Mouse (Mus musculus): ENCODE measurements around the gene Kcnc1.

Gene Kcnc1

GRCm38 (mm10) chr7:46393718-46394511 is 2.4 kb upstream of the Kcnc1 start:
- in situ Hi-C loops (cut with MboI, MseI): loop anchor here (5.0 kb wide), 1 partner anchor 213 kb away; no protein-coding TSS in a partner anchor

- in situ Hi-C loops (cut with MboI, MseI): loop anchor here (5.0 kb wide), 1 partner anchor 212 kb away; no protein-coding TSS in a partner anchor
Observed at GRCm38 (mm10) chr7:46394933-46395332, 1.4 kb upstream of the Kcnc1 start.

- in situ Hi-C loops (cut with MboI, MseI): no loop called here
Observed at GRCm38 (mm10) chr7:46395571-46395970, 726 bp upstream of the Kcnc1 start.

GRCm38 (mm10) chr7:46396928-46397731 is 833 bp downstream of the Kcnc1 start:
- in situ Hi-C loops (cut with MboI, MseI): no loop called here

GRCm38 (mm10) chr7:46397732-46398333 is 1.5 kb downstream of the Kcnc1 start:
- in situ Hi-C loops (cut with MboI, MseI): no loop called here

GRCm38 (mm10) chr7:46398612-46399011 is 2.3 kb downstream of the Kcnc1 start:
- in situ Hi-C loops (cut with MboI, MseI): no loop called here

- in situ Hi-C loops (cut with MboI, MseI): no loop called here
Observed at GRCm38 (mm10) chr7:46399676-46400075, 3.4 kb downstream of the Kcnc1 start.

GRCm38 (mm10) chr7:46400346-46400745 is 4.0 kb downstream of the Kcnc1 start:
- in situ Hi-C loops (cut with MboI, MseI): no loop called here

- in situ Hi-C loops (cut with MboI, MseI): no loop called here
Observed at GRCm38 (mm10) chr7:46401371-46402180, 5.3 kb downstream of the Kcnc1 start.

- in situ Hi-C loops (cut with MboI, MseI): no loop called here
Observed at GRCm38 (mm10) chr7:46403616-46404485, 7.6 kb downstream of the Kcnc1 start.

GRCm38 (mm10) chr7:46404756-46405155 is 8.5 kb downstream of the Kcnc1 start:
- in situ Hi-C loops (cut with MboI, MseI): no loop called here

GRCm38 (mm10) chr7:46408606-46409005 is 12.3 kb downstream of the Kcnc1 start:
- in situ Hi-C loops (cut with MboI, MseI): no loop called here

GRCm38 (mm10) chr7:46409204-46409789 is 13.0 kb downstream of the Kcnc1 start:
- in situ Hi-C loops (cut with MboI, MseI): no loop called here

- in situ Hi-C loops (cut with MboI, MseI): no loop called here
Observed at GRCm38 (mm10) chr7:46410727-46411126, 14.4 kb downstream of the Kcnc1 start.

- in situ Hi-C loops (cut with MboI, MseI): no loop called here
Observed at GRCm38 (mm10) chr7:46412823-46413222, 16.5 kb downstream of the Kcnc1 start.

- in situ Hi-C loops (cut with MboI, MseI): no loop called here
Observed at GRCm38 (mm10) chr7:46413959-46414725, 17.8 kb downstream of the Kcnc1 start.

- in situ Hi-C loops (cut with MboI, MseI): no loop called here
Observed at GRCm38 (mm10) chr7:46415818-46416425, 19.6 kb downstream of the Kcnc1 start.

GRCm38 (mm10) chr7:46417467-46417866 is 21.2 kb downstream of the Kcnc1 start:
- in situ Hi-C loops (cut with MboI, MseI): no loop called here

- in situ Hi-C loops (cut with MboI, MseI): no loop called here
Observed at GRCm38 (mm10) chr7:46418102-46418622, 21.9 kb downstream of the Kcnc1 start.

All from T-helper 2 cell (primary cell).